Mouse (Mus musculus) bone marrow, adult 2 months (tissue): ENCODE results near the gene Crybg2. TPM values are rescaled to one million over a fixed set of nuclear protein-coding genes. Genes with fewer than 3 reads are reported as not detected.

Source experiments
- H3K27ac ChIP-seq: fragments of 200-500 bp; 2 replicates; pipeline ENCODE4 v1.5.1; 2012; ENCODE audit warnings: low read depth, mild to moderate bottlenecking, control low read depth, inconsistent platforms, low read length; ENCODE audit not compliant: control insufficient read depth, poor library complexity, insufficient read depth
- H3K4me1 ChIP-seq: fragments of 200-500 bp; 2 replicates; pipeline ENCODE4 v1.6.1; 2011; ENCODE audit warnings: low read length; ENCODE audit not compliant: control insufficient read depth, insufficient read depth
- H3K4me3 ChIP-seq: fragments of 200-500 bp; replicated peaks from 2 replicates; pipeline ENCODE3; 2011; ENCODE audit warnings: mild to moderate bottlenecking, low read depth, low read length, control low read depth; ENCODE audit not compliant: control insufficient read depth
- CTCF ChIP-seq: fragments of 200-500 bp; IDR thresholded peaks from 2 replicates; pipeline ENCODE4 v1.5.1; 2011; ENCODE audit warnings: low read length, control low read depth; ENCODE audit not compliant: control insufficient read depth, insufficient read depth
- POLR2A ChIP-seq: fragments of 200-500 bp; IDR thresholded peaks from 2 replicates; pipeline ENCODE4 v1.6.1; 2011; ENCODE audit warnings: low read depth, mild to moderate bottlenecking, control low read depth, low read length, borderline replicate concordance; ENCODE audit not compliant: control insufficient read depth
- WGBS: fragments of 180-500 bp; shearing (Covaris S2); methylation state at CpG from one replicate; pipeline ENCODE4 v1.1.7; 2018; 5-methylcytosine and 5-hydroxymethylcytosine counted together
- polyA plus RNA-seq: library from polyadenylated mRNA; stranded (reverse); fragments of >200 nt; gene quantifications from 2 replicates; pipeline ENCODE4 v1.2.4, GENCODE M21; 2011; ENCODE audit warnings: low replicate concordance; ENCODE audit not compliant: missing spikeins, insufficient read depth, insufficient read length

Gene Crybg2
- polyA plus RNA-seq, 1 experiment, result 4.6 TPM

- 53% methylated on average over 5 of the region's 5 CpGs for WGBS
- H3K27ac ChIP-seq, result no peak overlapping the region
- no peaks in the 10 kb centered on the region; the same call in 1 of the 2 replicates for H3K4me1 ChIP-seq
- H3K4me3 ChIP-seq, result no peak overlapping the region
- no peak for TF ChIP-seq POLR2A
- TF ChIP-seq CTCF, result no peak
Measured at GRCm38 (mm10) chr4:134047648-134048047, 13.0 kb upstream of the Crybg2 start.

GRCm38 (mm10) chr4:134051912-134052311 is 8.7 kb upstream of the Crybg2 start:
- 67% methylated on average over 5 of the region's 5 CpGs for WGBS
- H3K27ac ChIP-seq, result no peak overlapping the region

GRCm38 (mm10) chr4:134052560-134052959 is 8.1 kb upstream of the Crybg2 start:
- Histone ChIP-seq H3K4me3 (no peak overlapping the region), H3K27ac (no peak overlapping the region), H3K4me1 (no peaks in the 10 kb centered on the region; the same call in 1 of the 2 replicates)
- TF ChIP-seq POLR2A (no peak), CTCF (no peak)
- under 1% methylated on average over 8 of the region's 8 CpGs for WGBS

More at GRCm38 (mm10) chr4:134051912-134052311, 8.7 kb upstream of the Crybg2 start:
- Histone ChIP-seq H3K4me1 (no peaks in the 10 kb centered on the region; the same call in 1 of the 2 replicates), H3K4me3 (no peak overlapping the region)
- no peak for TF ChIP-seq POLR2A
- TF ChIP-seq CTCF, result no peak

- Histone ChIP-seq H3K4me1 (no peaks in the 10 kb centered on the region; the same call in 1 of the 2 replicates), H3K27ac (no peak within 1 kb of the TSS), H3K4me3 (no peak within 1 kb of the TSS)
- WGBS, result 58% methylated on average over 3 of the region's 3 CpGs
- TF ChIP-seq POLR2A (no peak), CTCF (no peak)
Measured at GRCm38 (mm10) chr4:134053538-134053937, 7.1 kb upstream of the Crybg2 start, which contains the start of gene Zfp683. TSS of gene Zfp683 (plus strand) at chr4:134053838.

- 40% methylated on average over 14 of the region's 14 CpGs for WGBS
- Histone ChIP-seq H3K27ac (no peak overlapping the region; the same call in 1 of the 2 replicates), H3K4me1 (no peaks in the 10 kb centered on the region)
Measured at GRCm38 (mm10) chr4:134058166-134058715, 2.4 kb upstream of the Crybg2 start.

GRCm38 (mm10) chr4:134058908-134059307 is 1.7 kb upstream of the Crybg2 start:
- no peaks in the 10 kb centered on the region for H3K4me1 ChIP-seq
- no peak for TF ChIP-seq POLR2A
- no peak for TF ChIP-seq CTCF
- H3K4me3 ChIP-seq, result no peak overlapping the region
- no peak overlapping the region for H3K27ac ChIP-seq
- 60% methylated on average over 6 of the region's 6 CpGs for WGBS

More at GRCm38 (mm10) chr4:134058166-134058715, 2.4 kb upstream of the Crybg2 start:
- H3K4me3 ChIP-seq, result no peak overlapping the region
- TF ChIP-seq CTCF (no peak), POLR2A (no peak)

GRCm38 (mm10) chr4:134061166-134061830 is 683 bp downstream of the Crybg2 start:
- WGBS, result 77% methylated on average over 18 of the region's 18 CpGs
- no peaks in the 10 kb centered on the region for H3K4me1 ChIP-seq
- H3K4me3 ChIP-seq, result no peak overlapping the region
- no peak overlapping the region for H3K27ac ChIP-seq
- TF ChIP-seq POLR2A (no peak), CTCF (no peak)

- Histone ChIP-seq H3K27ac (no peak overlapping the region), H3K4me1 (no peaks in the 10 kb centered on the region), H3K4me3 (no peak overlapping the region)
- no peak for TF ChIP-seq CTCF
- no peak for TF ChIP-seq POLR2A
- 69% methylated on average over 8 of the region's 8 CpGs for WGBS
Measured at GRCm38 (mm10) chr4:134061944-134062446, 1.4 kb downstream of the Crybg2 start.
